Mouse (Mus musculus) layer of hippocampus, postnatal 36 days (tissue): ENCODE data around the gene Trir. TPM values are rescaled to one million over a fixed set of nuclear protein-coding genes. Genes with fewer than 3 reads are reported as not detected.

ENCODE experiments used
- DNase-seq, 2 experiments: peaks; one replicate each; pipeline ENCODE4 v3.0.0; 2022
- total RNA-seq, 2 experiments: library from RNA; stranded (reverse); gene quantifications; 2 replicates each; pipeline ENCODE4 v1.2.3; 2021

Trir gene
- total RNA-seq, 2 experiments from 2014 or later: 133 to 136 TPM

DNA sequence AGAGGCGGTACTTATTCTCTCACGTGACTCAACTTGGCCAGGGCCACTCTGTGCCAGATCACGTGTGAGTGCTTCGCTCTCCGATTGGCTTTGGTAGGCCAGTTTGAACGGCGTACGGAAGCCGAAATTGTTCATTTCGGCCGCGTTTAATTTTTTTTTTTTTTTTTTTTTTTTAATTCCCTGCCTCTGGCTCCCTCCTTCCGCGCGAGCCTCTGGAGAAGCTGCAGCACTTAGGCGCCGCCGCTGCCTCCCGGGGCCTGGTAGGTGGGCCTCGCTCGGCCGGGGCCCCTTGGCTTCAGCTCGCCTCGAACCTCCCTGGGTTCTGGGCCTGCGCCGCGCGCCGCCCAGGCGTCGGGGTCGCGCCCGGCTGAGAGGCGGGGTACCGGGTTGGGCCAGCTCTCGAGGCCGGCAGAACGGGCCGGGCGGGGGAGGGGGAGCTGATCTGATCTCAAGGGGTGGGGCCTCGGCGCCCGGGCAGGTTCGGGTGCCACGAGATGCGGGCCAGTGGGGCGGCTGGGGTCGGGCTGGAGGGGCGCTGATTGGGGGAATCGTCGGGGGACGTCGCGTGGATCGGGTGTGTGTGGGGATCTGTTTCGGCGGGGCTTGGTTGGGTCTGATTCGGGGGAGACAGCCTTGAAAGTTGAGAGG lies 10.2 kb downstream of the Trir start, which contains the start of gene Tnpo2:
Gene Tnpo2, plus strand, starts transcription at position 198 of the 648 bp plus-strand sequence.
- peak; percentile 86 to 87 for DNase-seq

GRCm38 (mm10) chr8:85037366-85037680 lies 10.7 kb downstream of the Trir start:
- no peak for DNase-seq

DNA sequence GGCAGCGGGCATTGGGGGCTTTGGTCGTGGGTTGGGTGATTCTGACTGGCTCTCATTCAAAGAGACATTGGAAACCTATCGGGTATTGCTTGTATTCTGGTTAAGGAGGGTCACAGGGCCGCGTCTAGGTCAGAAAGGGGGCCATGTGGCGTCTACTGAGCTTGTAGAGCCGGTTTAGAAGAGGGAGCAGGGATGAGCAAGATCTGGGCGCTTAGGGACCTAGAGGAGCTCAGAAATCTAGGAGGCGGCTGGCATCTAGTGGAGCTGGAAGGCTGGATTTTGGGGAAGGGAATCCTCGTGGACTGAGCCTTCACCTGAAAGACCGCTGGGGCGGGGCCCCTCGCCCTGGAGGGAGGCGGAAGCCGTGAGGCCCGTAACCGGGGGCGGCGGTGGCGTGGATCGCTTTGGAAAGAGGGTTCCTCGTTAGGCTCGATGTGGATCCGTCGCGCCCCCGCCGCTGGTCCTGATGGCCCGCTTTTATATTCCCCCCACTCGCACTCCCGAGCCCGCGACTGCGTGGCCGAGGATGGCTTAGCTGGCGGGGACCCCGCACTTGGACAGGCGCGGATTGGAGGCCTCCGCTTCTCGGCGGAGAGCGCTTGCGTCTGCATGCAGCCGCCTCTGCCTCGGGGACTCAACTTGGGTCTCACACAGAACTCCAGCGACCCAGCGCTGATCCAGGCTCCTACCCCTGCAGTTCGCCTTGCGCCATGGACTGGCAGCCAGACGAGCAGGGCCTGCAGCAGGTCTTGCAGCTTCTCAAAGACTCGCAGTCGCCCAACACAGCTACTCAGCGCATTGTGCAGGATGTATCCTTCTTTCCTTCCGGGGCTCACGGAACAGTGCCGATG lies 11.3 kb downstream of the Trir start:
- peak; percentile 57 to 59 for DNase-seq

DNA sequence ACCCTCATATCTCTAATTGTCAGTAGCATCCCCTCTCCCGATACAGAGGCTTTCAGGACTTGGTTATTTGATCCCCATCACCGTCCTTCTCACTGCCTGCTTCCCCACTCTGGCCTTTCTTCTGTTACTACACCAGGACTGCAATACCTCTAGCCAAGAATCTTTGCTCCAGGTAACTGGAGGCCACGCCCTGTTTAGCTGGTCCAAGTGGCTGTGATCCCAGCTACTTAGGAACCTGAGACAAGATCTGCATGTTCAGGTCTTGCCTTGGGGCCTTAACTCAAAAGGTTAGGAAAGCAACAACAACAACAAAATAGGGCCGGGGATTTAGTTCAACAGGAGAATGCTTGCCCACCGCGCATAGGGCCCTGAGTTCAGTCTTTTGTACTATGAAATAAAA lies 17.0 kb downstream of the Trir start:
- DNase-seq: no peak

GRCm38 (mm10) chr8:85057367-85057766 lies 30.7 kb downstream of the Trir start:
- no peak for DNase-seq

- peak; percentile 87 to 88 for DNase-seq
These were observed 33.4 kb downstream of the Trir start, which contains the start of gene Fbxw9 for GRCm38 (mm10) chr8:85059879-85060616. Gene Fbxw9, plus strand, starts transcription at chr8:85060055.

GRCm38 (mm10) chr8:85062603-85063002 lies 36.0 kb downstream of the Trir start:
- no peak for DNase-seq

- no peak for DNase-seq
These were observed 38.6 kb downstream of the Trir start for GRCm38 (mm10) chr8:85065213-85065612.

DNA sequence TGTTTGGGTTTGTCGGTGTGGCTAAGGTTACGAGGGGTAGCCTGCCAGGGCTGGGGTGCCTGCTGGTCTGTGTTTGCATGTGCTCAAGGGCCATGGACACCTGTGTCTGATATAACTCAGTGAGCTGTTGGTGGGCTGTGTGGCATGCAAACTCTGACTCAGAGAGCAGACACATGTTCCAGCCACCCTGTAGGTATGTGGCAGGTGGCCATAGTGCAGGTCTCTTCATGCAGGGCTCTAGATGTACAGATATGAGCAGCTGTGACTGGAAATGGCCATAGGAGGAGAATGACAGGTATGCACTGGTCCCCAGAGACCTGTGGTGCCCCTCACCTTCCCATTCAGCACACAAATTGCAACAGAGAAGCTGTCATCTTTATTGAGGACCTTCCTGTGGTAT lies 40.5 kb downstream of the Trir start:
- no peak for DNase-seq

DNA sequence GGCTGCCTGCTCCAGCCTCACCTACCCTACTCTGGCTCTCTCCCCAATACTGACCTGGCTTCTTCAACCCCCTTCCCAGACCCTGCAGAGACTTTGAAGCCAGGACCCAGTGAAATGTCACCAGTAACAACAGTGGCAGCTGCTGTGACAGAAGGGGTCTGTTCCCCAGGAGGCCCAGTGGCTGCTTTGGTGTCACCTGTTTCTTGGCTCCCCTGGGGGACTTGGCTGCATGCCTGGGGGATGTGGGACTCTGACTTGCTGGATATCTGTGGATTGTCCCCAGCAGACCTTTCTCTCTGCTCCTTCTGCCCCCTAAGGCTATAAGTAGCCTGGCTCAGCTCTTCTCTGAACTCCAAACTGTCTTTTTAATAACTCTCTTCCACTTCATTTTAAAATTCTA lies 41.4 kb downstream of the Trir start, which contains the start of gene Gm5741:
Gene Gm5741, minus strand, starts transcription at position 1 of the 400 bp plus-strand sequence.
- no peak for DNase-seq

GRCm38 (mm10) chr8:85071041-85071440 lies 44.4 kb downstream of the Trir start:
- DNase-seq: no peak

DNA sequence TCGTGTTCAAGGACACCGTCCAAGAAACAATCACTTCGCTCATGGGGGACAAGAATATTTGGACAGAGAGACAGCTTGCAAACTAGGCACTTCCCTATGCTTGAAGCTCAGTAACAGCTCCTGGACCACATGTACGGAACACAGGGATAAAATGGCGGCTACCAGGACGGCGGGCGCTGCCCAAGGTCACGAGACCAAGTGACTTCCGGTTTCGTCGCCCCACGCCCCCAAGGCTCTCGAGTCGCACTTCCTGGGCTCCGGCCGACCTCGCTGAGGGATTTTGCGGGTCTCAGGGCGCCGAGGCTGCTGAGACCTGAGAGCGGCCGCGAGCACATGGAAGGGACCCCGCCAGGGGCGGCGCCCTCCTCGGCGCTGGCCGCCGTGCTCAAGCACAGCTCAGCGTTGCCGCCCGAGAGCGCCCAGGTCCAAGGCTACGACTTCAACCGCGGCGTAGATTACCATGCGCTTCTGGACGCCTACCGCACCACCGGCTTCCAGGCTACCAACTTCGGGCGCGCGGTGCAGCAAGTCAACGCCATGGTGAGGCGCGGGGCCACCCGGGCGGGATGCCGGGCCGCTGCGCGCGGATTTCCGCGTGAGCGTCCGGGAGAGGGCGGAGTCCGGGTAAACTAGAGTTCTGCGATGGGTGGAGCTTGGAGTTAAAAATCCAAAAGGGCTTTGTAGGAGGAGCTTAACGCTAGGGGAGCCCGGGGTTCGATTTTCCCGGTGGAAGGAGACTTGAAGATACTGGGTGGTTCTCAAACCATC lies 45.1 kb downstream of the Trir start, which contains the start of gene Dhps:
Gene Dhps, plus strand, starts transcription at position 244 of the 768 bp plus-strand sequence.
- peak; percentile 87 to 90 for DNase-seq

GRCm38 (mm10) chr8:85072364-85072929 lies 45.8 kb downstream of the Trir start:
- no peak for DNase-seq

DNA sequence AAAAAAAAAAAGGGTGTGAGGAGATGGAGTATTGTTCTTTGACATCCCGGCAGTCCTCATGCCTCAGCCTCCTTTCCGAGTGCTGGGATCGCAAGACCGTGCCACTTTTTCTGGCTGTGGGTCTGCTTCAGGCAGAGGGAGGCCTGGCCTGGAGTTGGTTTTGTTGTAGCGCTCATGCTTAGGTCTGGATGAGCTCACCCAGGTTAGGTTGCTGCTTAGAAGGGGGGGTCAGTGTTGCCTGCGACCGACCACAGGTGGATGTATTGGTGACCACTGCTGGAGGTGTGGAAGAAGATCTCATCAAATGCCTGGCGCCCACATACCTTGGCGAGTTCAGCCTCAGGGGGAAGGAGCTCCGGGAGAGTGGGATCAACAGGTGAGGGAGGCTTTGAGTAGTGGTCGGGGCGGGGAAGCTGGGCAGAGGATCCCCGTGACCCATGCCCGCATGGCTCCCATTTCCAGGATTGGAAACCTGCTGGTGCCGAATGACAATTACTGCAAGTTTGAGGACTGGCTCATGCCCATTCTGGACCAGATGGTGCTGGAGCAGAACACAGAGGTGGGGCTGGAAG lies 46.5 kb downstream of the Trir start:
- no peak for DNase-seq

GRCm38 (mm10) chr8:85074167-85074566 lies 47.5 kb downstream of the Trir start:
- DNase-seq: no peak

- no peak for DNase-seq
These were observed 48.0 kb downstream of the Trir start for GRCm38 (mm10) chr8:85074617-85075016.

- DNase-seq: no peak
These were observed 49.4 kb downstream of the Trir start for GRCm38 (mm10) chr8:85076001-85076400.

- peak; percentile 71 to 72 for DNase-seq
These were observed 50.4 kb downstream of the Trir start for GRCm38 (mm10) chr8:85076993-85077392.
